Mouse (Mus musculus) limb, embryonic 14.5 days (tissue): ENCODE measurements around the gene Fgd5. TPM values are rescaled to one million over a fixed set of nuclear protein-coding genes. Genes with fewer than 3 reads are reported as not detected.

Experiments
- ATAC-seq: fragments of 200-750 bp; cut with Nextera tagmentation; 2 replicates; pipeline ENCODE4 v1.8.0; 2017; ENCODE audit warnings: low read depth, moderate number of reproducible peaks, moderate TSS enrichment; ENCODE audit not compliant: low FRiP score
- DNase-seq: peaks from one replicate; pipeline ENCODE4 v3.0.0-alpha.2; 2015; ENCODE audit warnings: low spot score
- H3K27ac ChIP-seq: fragments of 300-500 bp; sonication (generic); replicated peaks from 2 replicates; pipeline ENCODE4 v1.5.1; 2014; ENCODE audit warnings: low read depth, mild to moderate bottlenecking, low read length, moderate library complexity, mixed read lengths
- H3K27me3 ChIP-seq: fragments of 300-500 bp; sonication (generic); 2 replicates; pipeline ENCODE4 v1.6.1; 2014; ENCODE audit warnings: low read length, mixed read lengths; ENCODE audit not compliant: control insufficient read depth, insufficient read depth
- H3K36me3 ChIP-seq: fragments of 300-500 bp; sonication (generic); 2 replicates; pipeline ENCODE4 v1.6.1; 2014; ENCODE audit warnings: mild to moderate bottlenecking, low read length, moderate library complexity, mixed read lengths; ENCODE audit not compliant: control insufficient read depth, insufficient read depth
- H3K4me1 ChIP-seq: fragments of 300-500 bp; sonication (generic); 2 replicates; pipeline ENCODE4 v1.6.1; 2014; ENCODE audit warnings: antibody characterized with exemption, low read length, mixed read lengths; ENCODE audit not compliant: control insufficient read depth, insufficient read depth
- H3K4me2 ChIP-seq: fragments of 300-500 bp; sonication (generic); replicated peaks from 2 replicates; pipeline ENCODE4 v1.6.1; 2014; ENCODE audit warnings: low read depth, mild to moderate bottlenecking, low read length, moderate library complexity; ENCODE audit not compliant: severe bottlenecking
- H3K4me3 ChIP-seq: fragments of 300-500 bp; sonication (generic); replicated peaks from 2 replicates; pipeline ENCODE4 v1.5.1; 2014; ENCODE audit warnings: low read length
- H3K9ac ChIP-seq: fragments of 300-500 bp; sonication (generic); 2 replicates; pipeline ENCODE4 v1.6.1; 2014; ENCODE audit warnings: mild to moderate bottlenecking, low read depth, low read length, moderate library complexity; ENCODE audit not compliant: severe bottlenecking
- H3K9me3 ChIP-seq: fragments of 300-500 bp; sonication (generic); 2 replicates; pipeline ENCODE4 v1.6.1; 2016; ENCODE audit warnings: low read length; ENCODE audit not compliant: control insufficient read depth
- POLR2A ChIP-seq: fragments of 200-500 bp; IDR thresholded peaks from 2 replicates; pipeline ENCODE4 v1.8.0; 2012; ENCODE audit warnings: inconsistent platforms, mild to moderate bottlenecking, moderate library complexity, borderline replicate concordance; ENCODE audit not compliant: insufficient read depth, insufficient read length; ENCODE audit errors: extremely low read depth
- WGBS: fragments of 180-500 bp; shearing (Covaris S2); extraction: QIAGEN DNeasy Blood & Tissue Kit; methylation state at CpG from one replicate; pipeline ENCODE4 v1.1.7; 2014; 5-methylcytosine and 5-hydroxymethylcytosine counted together
- polyA plus RNA-seq, 2 experiments: library from polyadenylated mRNA; depleted of rRNA in 1 of 2; stranded (reverse) in 1 of 2; unstranded in 1 of 2; fragments of >200 nt; fragmentation: Nextera tagmentation in 1 of 2; extraction: Ambion mirVana in 1 of 2; gene quantifications; 2 replicates each; pipeline versions ENCODE4 v1.2.1 to v1.2.3; 2012 to 2014

The Fgd5 gene
- polyA plus RNA-seq, 2 experiments: 8.5 to 10.9 TPM

DNA sequence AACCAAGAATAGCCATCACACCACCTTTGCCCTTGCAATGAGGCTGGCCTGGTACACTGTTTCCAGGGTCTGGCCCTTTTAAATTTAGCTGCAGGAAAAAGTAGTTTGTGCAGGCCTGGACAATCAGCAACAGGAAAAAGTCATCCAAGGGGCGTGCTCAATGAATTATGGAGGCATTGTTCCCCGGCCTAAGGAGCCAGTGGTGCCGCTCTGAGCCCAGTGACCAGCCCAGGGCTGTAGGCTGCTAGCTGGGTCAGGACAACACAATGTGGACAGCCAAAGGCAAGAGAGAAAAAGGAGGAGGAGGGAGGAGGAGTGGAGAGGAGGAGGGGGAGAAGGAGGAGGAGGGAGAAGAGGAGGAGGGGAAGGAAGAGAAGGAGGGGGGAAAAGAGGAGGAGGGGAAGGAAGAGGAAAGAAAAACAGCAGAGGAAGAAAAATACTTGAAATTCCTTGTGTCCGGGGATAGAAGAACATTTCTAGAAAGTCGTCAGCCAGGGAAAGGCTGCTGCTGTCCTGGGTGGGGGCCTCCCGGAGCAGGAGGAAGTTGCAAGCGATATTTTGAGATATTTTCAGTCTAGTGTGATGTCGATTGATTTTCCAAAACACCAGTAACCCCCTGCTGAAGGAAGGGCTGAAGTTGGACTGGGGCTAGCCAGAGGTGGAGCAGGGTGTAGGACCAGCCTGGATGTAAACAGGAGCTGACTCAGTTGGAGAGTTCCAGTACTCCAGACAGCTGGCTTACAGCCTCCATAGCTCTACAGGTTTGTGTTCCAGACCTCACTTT lies 18.5 kb upstream of the Fgd5 start:
- Histone ChIP-seq H3K9me3 (no peaks in the 10 kb centered on the region), H3K27me3 (no peaks in the 10 kb centered on the region), H3K4me1 (0 out of 2 replicates have a peak, but pooled peaks cover 3% of the 10 kb centered on the region), H3K36me3 (no peaks in the 10 kb centered on the region), H3K4me3 (no peak overlapping the region), H3K27ac (peak overlapping the region; percentile 9; the same call in 1 of the 2 replicates), H3K4me2 (no peak overlapping the region), H3K9ac (no peak overlapping the region)
- DNase-seq (no peak), ATAC-seq (no peak)
- TF ChIP-seq POLR2A: no peak
- WGBS: 41% methylated on average over 8 of the region's 8 CpGs

GRCm38 (mm10) chr6:91963429-91963828 lies 15.2 kb upstream of the Fgd5 start:
- 12% methylated on average over 4 of the region's 4 CpGs for WGBS
- Histone ChIP-seq H3K36me3 (no peaks in the 10 kb centered on the region), H3K4me2 (no peak overlapping the region), H3K4me1 (0 out of 2 replicates have a peak, but pooled peaks cover 3% of the 10 kb centered on the region), H3K9ac (no peak overlapping the region), H3K9me3 (no peaks in the 10 kb centered on the region), H3K4me3 (no peak overlapping the region), H3K27me3 (no peaks in the 10 kb centered on the region), H3K27ac (no peak overlapping the region)
- ATAC-seq (no peak), DNase-seq (no peak)
- no peak for TF ChIP-seq POLR2A

DNA sequence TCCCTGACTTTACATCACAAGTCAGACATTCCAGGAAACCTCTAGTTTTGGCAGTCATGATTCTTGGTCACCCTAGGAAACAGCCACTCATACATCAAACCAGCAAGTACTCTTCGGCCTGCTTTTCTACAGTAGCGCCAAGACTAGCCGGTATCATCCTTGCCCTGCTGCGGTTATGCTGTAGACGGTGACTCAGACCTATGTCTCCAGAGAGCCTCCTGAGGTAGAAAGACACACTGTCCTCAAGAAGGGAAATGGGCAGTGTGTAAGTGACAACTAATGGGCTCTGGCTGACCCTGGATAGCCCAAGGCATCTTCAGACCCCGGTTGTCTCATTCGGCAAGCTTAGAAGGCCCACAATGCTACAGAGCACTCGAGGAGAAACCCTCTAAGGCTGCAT lies 13.6 kb upstream of the Fgd5 start:
- H3K27me3 ChIP-seq: no peaks in the 10 kb centered on the region
- no peak for TF ChIP-seq POLR2A
- no peak for DNase-seq
- no peaks in the 10 kb centered on the region for H3K36me3 ChIP-seq
- no peak for ATAC-seq
- H3K9ac ChIP-seq: no peak overlapping the region
- no peak overlapping the region for H3K27ac ChIP-seq
- no peak overlapping the region for H3K4me2 ChIP-seq
- 0 out of 2 replicates have a peak, but pooled peaks cover 3% of the 10 kb centered on the region for H3K4me1 ChIP-seq
- H3K4me3 ChIP-seq: no peak overlapping the region
- H3K9me3 ChIP-seq: no peaks in the 10 kb centered on the region
- 87% methylated on average over 8 of the region's 8 CpGs for WGBS

GRCm38 (mm10) chr6:91966006-91966405 lies 12.7 kb upstream of the Fgd5 start:
- Histone ChIP-seq H3K27ac (no peak overlapping the region), H3K4me3 (no peak overlapping the region), H3K9me3 (no peaks in the 10 kb centered on the region), H3K4me1 (no peaks in the 10 kb centered on the region), H3K36me3 (no peaks in the 10 kb centered on the region), H3K9ac (no peak overlapping the region), H3K4me2 (no peak overlapping the region), H3K27me3 (no peaks in the 10 kb centered on the region)
- ATAC-seq (no peak), DNase-seq (no peak)
- WGBS: 39% methylated on average over 6 of the region's 6 CpGs
- no peak for TF ChIP-seq POLR2A

GRCm38 (mm10) chr6:91972201-91972646 lies 6.5 kb upstream of the Fgd5 start:
- WGBS: 41% methylated on average over 9 of the region's 9 CpGs
- Histone ChIP-seq H3K9me3 (no peaks in the 10 kb centered on the region), H3K4me3 (no peak overlapping the region), H3K36me3 (no peaks in the 10 kb centered on the region), H3K27me3 (no peaks in the 10 kb centered on the region), H3K4me1 (0 out of 2 replicates have a peak, but pooled peaks cover 4% of the 10 kb centered on the region), H3K9ac (no peak overlapping the region), H3K27ac (no peak overlapping the region), H3K4me2 (no peak overlapping the region)
- peak; percentile 17 for DNase-seq
- no peak for TF ChIP-seq POLR2A
- no peak for ATAC-seq

GRCm38 (mm10) chr6:91973972-91974371 lies 4.7 kb upstream of the Fgd5 start:
- Histone ChIP-seq H3K27ac (no peak overlapping the region), H3K27me3 (peaks cover 8% of the 10 kb centered on the region; the same call in 1 of the 2 replicates), H3K4me1 (0 out of 2 replicates have a peak, but pooled peaks cover 4% of the 10 kb centered on the region), H3K4me2 (no peak overlapping the region), H3K9me3 (no peaks in the 10 kb centered on the region), H3K4me3 (no peak overlapping the region), H3K9ac (no peak overlapping the region), H3K36me3 (no peaks in the 10 kb centered on the region)
- no peak for TF ChIP-seq POLR2A
- ATAC-seq: no peak
- DNase-seq: no peak
- WGBS: 78% methylated on average over 6 of the region's 6 CpGs
